Mouse (Mus musculus): ENCODE measurements around the gene Hic1.

GRCm38 (mm10) chr11:75150346-75150745 lies 19.0 kb downstream of the Hic1 start:
- TF ChIP-seq CTCF (IDR thresholded peaks at IDR 0.05) (no peak), EP300 (IDR thresholded peaks at IDR 0.05) (no peak)
